Mouse (Mus musculus) forebrain, embryonic 12.5 days (tissue): Measurements from ENCODE around the gene Arl4c. TPM values are rescaled to one million over a fixed set of nuclear protein-coding genes. Genes with fewer than 3 reads are reported as not detected.
A peak's percentile ranks its signal among the peaks of the same experiment; 100 is the strongest.

Experiments used
- ATAC-seq: fragments of 200-750 bp; cut with Nextera tagmentation; 2 replicates; pipeline ENCODE4 v1.8.0; 2017; ENCODE audit warnings: moderate TSS enrichment; ENCODE audit not compliant: low FRiP score
- H3K27ac ChIP-seq: fragments of 300-500 bp; sonication (generic); 2 replicates; pipeline ENCODE4 v1.5.1; 2016; ENCODE audit warnings: mild to moderate bottlenecking
- H3K27me3 ChIP-seq: fragments of 300-500 bp; sonication (generic); 2 replicates; pipeline ENCODE4 v1.6.1; 2016; ENCODE audit warnings: mild to moderate bottlenecking
- H3K36me3 ChIP-seq: fragments of 300-500 bp; sonication (generic); replicated peaks from 2 replicates; pipeline ENCODE4 v1.6.1; 2016; ENCODE audit warnings: mild to moderate bottlenecking
- H3K4me1 ChIP-seq: fragments of 300-500 bp; sonication (generic); 2 replicates; pipeline ENCODE4 v1.6.1; 2016
- H3K4me2 ChIP-seq: fragments of 300-500 bp; sonication (generic); 2 replicates; pipeline ENCODE4 v1.6.1; 2016; ENCODE audit warnings: mild to moderate bottlenecking, moderate library complexity
- H3K4me3 ChIP-seq: fragments of 300-500 bp; sonication (generic); replicated peaks from 2 replicates; pipeline ENCODE4 v1.5.1; 2016; ENCODE audit warnings: mild to moderate bottlenecking
- H3K9ac ChIP-seq: fragments of 300-500 bp; sonication (generic); 2 replicates; pipeline ENCODE4 v1.6.1; 2016; ENCODE audit warnings: mild to moderate bottlenecking
- H3K9me3 ChIP-seq: fragments of 300-500 bp; sonication (generic); 2 replicates; pipeline ENCODE4 v1.6.1; 2016
- WGBS: fragments of 180-500 bp; shearing (Covaris S2); methylation state at CpG from one replicate; pipeline ENCODE4 v1.1.7; 2016; 5-methylcytosine and 5-hydroxymethylcytosine counted together
- polyA plus RNA-seq: library from polyadenylated mRNA; unstranded; fragments of >200 nt; fragmentation: Nextera tagmentation; extraction: Ambion mirVana; gene quantifications from 2 replicates; pipeline ENCODE4 v1.2.1, GENCODE M21; 2016

Arl4c gene
- polyA plus RNA-seq, 1 experiment from 2014 or later: 34.7 TPM

DNA sequence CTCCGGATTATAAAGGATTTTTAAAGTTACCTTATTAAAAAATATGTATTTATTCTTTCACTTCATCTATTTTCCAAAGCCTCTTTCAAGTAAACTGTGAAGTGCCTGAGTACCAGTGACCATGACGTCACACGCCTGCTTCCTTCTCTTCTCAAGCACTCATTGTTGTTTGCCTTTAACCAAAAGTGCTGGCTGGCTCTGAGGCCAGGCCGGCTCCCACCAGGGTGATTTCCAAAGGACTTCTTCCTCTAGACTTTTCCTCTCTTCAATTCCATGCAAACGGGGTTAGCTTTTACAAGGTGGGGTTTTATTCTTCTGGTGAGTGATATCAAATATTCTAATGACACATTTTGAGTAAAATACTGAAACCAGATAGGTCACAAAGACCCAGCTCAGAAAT, 2.6 kb downstream of the Arl4c start:
- peak overlapping the region; percentile 70 for H3K4me2 ChIP-seq
- no peak for ATAC-seq
- H3K4me1 ChIP-seq: peaks cover 21% of the 10 kb centered on the region
- H3K4me3 ChIP-seq: peak overlapping the region; percentile 95
- H3K27me3 ChIP-seq: peaks cover 13% of the 10 kb centered on the region
- H3K27ac ChIP-seq: peak overlapping the region; percentile 96
- H3K9ac ChIP-seq: peak overlapping the region; percentile 97
- no peaks in the 10 kb centered on the region for H3K9me3 ChIP-seq
- 5% methylated on average over 5 of the region's 5 CpGs for WGBS
- peaks cover 13% of the 10 kb centered on the region for H3K36me3 ChIP-seq

DNA sequence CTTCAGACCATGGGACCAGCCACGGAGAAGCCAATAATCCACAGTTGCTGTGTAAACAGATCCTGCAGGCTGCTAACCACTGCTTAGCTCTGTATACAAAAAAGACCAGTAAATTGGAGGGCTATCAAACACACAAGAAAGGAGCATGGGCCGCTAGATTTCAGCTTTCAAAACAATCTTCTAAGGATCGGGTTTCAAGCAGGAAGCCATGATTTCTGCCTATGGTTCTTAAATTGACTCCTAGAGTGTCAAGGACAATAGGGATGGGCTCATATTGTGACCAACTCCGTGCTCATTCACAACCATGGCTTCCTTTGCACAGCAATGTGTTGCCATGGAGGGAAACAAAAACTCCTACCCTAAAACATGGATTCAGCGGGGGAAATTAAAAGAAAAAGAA, 3.1 kb downstream of the Arl4c start:
- H3K4me1 ChIP-seq: peaks cover 21% of the 10 kb centered on the region
- peaks cover 13% of the 10 kb centered on the region for H3K36me3 ChIP-seq
- peak overlapping the region; percentile 75 for H3K27ac ChIP-seq
- H3K9me3 ChIP-seq: no peaks in the 10 kb centered on the region
- H3K4me3 ChIP-seq: peak overlapping the region; percentile 95
- H3K27me3 ChIP-seq: peaks cover 9% of the 10 kb centered on the region
- H3K9ac ChIP-seq: peak overlapping the region; percentile 97
- WGBS: 6% methylated on average over 5 of the region's 5 CpGs
- H3K4me2 ChIP-seq: peak overlapping the region; percentile 70
- no peak for ATAC-seq

DNA sequence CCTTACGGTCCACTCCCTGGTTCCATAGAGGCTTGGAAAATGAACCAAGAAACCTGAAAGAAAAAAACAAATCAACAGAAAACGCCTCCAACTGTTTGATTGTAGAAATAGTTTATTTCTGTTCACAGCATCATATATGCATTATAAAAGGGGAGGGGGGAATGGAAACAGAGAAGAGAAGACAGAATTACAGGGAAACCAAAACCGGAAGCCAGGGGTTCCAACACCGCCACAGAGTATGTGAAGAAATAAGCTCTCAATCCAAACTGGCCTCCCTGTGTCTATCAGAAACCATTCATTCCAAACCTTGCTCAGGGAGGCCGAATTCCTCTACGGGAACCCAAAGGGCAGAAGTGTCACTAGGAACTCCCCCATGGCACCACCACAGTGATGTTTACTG, 3.9 kb downstream of the Arl4c start:
- Histone ChIP-seq H3K9ac (no peak overlapping the region), H3K9me3 (no peaks in the 10 kb centered on the region), H3K36me3 (peaks cover 13% of the 10 kb centered on the region), H3K4me3 (peak overlapping the region; percentile 95), H3K27me3 (peaks cover 4% of the 10 kb centered on the region; the same call in 1 of the 2 replicates), H3K4me1 (peaks cover 21% of the 10 kb centered on the region), H3K4me2 (peak overlapping the region; percentile 70), H3K27ac (no peak overlapping the region)
- WGBS: 88% methylated on average over 6 of the region's 6 CpGs
- ATAC-seq: no peak

DNA sequence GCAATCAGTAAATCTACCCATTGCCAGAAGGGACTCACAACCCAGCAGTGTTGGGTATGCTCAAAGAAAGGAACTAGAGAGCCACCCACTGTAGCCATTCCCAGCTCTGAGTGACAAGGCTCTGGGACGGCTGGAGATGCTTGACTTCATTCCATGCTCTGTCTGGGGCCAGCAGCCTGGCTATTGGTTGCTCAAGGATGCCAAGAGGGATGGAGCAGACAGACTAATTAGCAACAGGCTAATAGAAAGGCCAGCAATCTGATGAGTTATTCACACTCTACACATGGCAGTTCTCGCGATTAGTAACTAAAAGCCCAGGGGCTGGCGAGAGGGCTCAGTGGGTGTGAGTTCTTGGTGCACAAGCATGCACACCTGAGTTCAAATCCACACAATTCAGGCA, 5.6 kb downstream of the Arl4c start:
- Histone ChIP-seq H3K4me2 (no peak overlapping the region), H3K4me3 (no peak overlapping the region), H3K27me3 (no peaks in the 10 kb centered on the region), H3K36me3 (peaks cover 13% of the 10 kb centered on the region), H3K9me3 (no peaks in the 10 kb centered on the region), H3K4me1 (peaks cover 17% of the 10 kb centered on the region), H3K27ac (no peak overlapping the region), H3K9ac (no peak overlapping the region)
- 53% methylated on average over 4 of the region's 4 CpGs for WGBS
- ATAC-seq: no peak

DNA sequence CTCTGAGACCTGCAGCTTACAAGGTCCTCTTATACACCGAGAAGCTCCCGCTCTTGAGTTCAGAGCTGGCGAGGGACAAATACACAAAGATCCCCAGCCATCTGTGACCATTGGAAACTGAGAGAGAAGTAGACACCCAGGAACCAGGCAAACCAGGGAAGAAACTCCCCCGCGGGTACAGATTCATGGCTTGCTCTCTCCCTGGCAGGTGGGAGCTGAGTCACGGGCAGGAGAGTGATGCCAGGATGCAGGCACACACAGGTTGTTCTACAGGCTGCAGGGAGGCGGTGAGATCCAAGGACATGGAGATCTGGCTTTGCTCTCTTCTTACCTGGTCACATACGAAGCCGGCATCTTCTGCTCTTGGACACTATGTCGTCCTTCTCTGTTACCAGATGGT, 7.7 kb downstream of the Arl4c start:
- H3K4me2 ChIP-seq: no peak overlapping the region
- H3K9ac ChIP-seq: no peak overlapping the region
- H3K27ac ChIP-seq: no peak overlapping the region
- H3K36me3 ChIP-seq: peaks cover 13% of the 10 kb centered on the region
- WGBS: 93% methylated on average over 10 of the region's 10 CpGs
- no peaks in the 10 kb centered on the region for H3K9me3 ChIP-seq
- peaks cover 17% of the 10 kb centered on the region for H3K4me1 ChIP-seq
- no peak for ATAC-seq
- no peak overlapping the region for H3K4me3 ChIP-seq
- H3K27me3 ChIP-seq: no peaks in the 10 kb centered on the region

DNA sequence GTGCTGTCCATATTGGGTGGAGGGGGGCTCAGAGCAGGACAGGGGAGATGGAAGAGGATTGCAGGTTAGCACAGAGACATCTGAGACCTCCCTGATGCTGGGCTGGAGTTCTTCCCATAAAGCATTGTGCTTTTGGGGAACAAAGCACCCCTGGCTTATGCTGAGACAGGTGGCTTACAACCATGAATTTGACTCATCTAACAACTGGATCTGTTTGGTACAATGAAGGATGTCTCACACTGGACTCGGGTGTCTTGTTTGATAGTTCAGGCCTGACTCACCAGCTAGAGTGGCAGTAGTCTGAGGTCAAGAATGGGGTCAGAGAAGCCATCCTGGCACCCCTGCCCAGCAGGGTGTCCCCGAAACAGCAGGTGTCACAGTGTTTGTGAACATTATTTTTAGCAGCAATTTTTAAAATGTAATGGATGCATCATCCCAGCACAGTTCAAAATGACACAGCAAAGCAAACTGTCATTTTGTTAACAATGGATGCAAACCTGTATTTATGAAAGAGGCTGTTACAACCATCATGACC, 9.7 kb downstream of the Arl4c start:
- 82% methylated on average over 2 of the region's 2 CpGs for WGBS
- Histone ChIP-seq H3K9ac (no peak overlapping the region), H3K27ac (no peak overlapping the region), H3K9me3 (no peaks in the 10 kb centered on the region), H3K36me3 (peaks cover 4% of the 10 kb centered on the region; the same call in 1 of the 2 replicates), H3K4me2 (no peak overlapping the region), H3K4me3 (no peak overlapping the region), H3K27me3 (no peaks in the 10 kb centered on the region), H3K4me1 (peaks cover under 1% of the 10 kb centered on the region; the same call in 1 of the 2 replicates)
- ATAC-seq: no peak

DNA sequence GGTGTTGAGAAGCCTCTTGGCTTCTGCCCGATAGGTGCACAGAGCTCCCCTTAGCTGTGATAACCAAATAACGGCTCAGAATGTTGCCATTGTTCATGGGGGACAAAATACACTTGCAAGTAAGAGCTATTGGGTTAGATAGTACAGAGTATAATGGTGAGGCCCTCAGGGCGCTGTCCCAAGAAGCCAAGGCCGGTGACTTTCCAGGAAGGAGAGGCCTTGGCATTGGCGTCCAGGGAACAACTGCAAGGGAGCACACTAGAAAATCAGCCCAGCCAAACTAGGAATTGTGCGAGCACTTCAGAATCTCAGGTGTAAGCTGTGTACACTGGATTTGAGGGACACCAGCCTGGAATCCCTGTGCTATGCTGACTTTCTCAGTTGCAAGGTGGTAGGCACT, 11.4 kb downstream of the Arl4c start:
- no peak for ATAC-seq
- Histone ChIP-seq H3K27me3 (no peaks in the 10 kb centered on the region), H3K9ac (no peak overlapping the region), H3K27ac (no peak overlapping the region), H3K4me3 (no peak overlapping the region), H3K4me2 (no peak overlapping the region), H3K4me1 (no peaks in the 10 kb centered on the region), H3K9me3 (no peaks in the 10 kb centered on the region), H3K36me3 (no peaks in the 10 kb centered on the region)
- WGBS: 91% methylated on average over 6 of the region's 6 CpGs

DNA sequence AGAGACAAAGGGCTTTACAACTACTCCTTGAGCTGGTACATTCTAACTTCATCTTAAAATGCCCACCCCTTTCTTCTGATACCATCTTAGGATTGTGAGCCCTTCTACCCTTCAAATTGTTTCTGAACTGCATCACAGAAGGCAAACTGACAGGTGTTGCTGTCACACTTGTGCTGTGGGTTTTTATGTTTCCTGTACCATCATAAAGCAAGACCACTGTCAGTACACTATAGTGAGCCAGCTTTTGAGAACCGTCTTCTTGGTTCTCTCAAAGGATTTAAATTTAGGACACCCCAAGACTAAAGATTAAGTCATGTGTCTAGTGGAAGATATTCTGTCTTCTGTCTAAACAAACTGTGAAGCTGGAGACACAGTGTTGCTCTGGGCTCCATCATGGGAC, 17.3 kb downstream of the Arl4c start:
- ATAC-seq: no peak
- H3K27ac ChIP-seq: no peak overlapping the region
- no peak overlapping the region for H3K4me2 ChIP-seq
- H3K4me1 ChIP-seq: peaks cover 2% of the 10 kb centered on the region; the same call in 1 of the 2 replicates
- no peak overlapping the region for H3K9ac ChIP-seq
- H3K9me3 ChIP-seq: no peaks in the 10 kb centered on the region
- no peaks in the 10 kb centered on the region for H3K27me3 ChIP-seq
- H3K36me3 ChIP-seq: no peaks in the 10 kb centered on the region
- no peak overlapping the region for H3K4me3 ChIP-seq
- WGBS: 89% methylated on average over 1 of the region's 1 CpGs

DNA sequence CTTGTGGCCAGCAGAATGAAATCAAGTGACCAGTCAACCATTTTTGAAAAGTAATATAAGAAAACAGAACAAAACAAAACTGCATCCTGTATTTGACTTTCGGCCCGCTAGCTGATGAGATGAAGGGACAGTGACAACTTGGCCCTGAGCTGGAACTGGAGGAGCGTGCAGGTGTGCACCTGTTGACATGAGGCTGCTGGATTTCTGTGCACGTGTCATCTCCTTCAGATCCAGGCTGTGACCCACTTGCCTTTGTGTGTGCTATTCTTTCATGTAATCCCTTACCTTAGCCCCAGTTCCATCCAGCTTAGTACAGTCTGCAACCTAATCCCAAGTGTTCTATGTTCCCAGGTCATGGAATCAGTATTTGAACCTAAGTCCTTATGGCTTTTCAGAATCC, 20.4 kb downstream of the Arl4c start:
- H3K9me3 ChIP-seq: no peaks in the 10 kb centered on the region
- H3K4me1 ChIP-seq: peaks cover 9% of the 10 kb centered on the region; the same call in 1 of the 2 replicates
- no peak overlapping the region for H3K4me3 ChIP-seq
- H3K27me3 ChIP-seq: no peaks in the 10 kb centered on the region
- H3K36me3 ChIP-seq: no peaks in the 10 kb centered on the region
- no peak overlapping the region for H3K9ac ChIP-seq
- H3K27ac ChIP-seq: no peak overlapping the region
- no peak overlapping the region for H3K4me2 ChIP-seq
- WGBS: 94% methylated on average over 4 of the region's 4 CpGs
- no peak for ATAC-seq

DNA sequence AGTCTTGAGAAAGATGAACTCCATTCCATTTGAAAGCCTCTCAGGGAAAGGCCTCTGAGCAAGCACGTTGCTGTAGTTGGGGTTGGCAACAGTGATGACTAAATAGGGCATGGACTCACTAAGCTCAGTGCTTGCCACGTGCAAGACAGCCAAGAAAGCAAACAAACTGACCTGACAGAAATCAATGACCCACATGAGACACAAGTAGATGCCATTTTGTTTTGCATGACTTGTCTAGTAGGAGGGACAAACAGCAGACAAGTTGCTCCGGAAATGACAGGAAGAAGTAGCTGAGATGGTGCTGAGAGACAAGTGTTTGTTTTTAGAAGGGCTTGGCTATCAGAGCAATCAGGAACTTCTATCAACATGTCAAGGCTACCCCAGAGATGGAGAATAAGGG, 21.2 kb downstream of the Arl4c start:
- H3K4me1 ChIP-seq: peaks cover 9% of the 10 kb centered on the region; the same call in 1 of the 2 replicates
- ATAC-seq: no peak
- H3K4me2 ChIP-seq: no peak overlapping the region
- H3K36me3 ChIP-seq: no peaks in the 10 kb centered on the region
- no peak overlapping the region for H3K4me3 ChIP-seq
- H3K9ac ChIP-seq: no peak overlapping the region
- H3K27ac ChIP-seq: no peak overlapping the region
- WGBS: 84% methylated on average over 3 of the region's 3 CpGs
- H3K9me3 ChIP-seq: no peaks in the 10 kb centered on the region
- no peaks in the 10 kb centered on the region for H3K27me3 ChIP-seq

DNA sequence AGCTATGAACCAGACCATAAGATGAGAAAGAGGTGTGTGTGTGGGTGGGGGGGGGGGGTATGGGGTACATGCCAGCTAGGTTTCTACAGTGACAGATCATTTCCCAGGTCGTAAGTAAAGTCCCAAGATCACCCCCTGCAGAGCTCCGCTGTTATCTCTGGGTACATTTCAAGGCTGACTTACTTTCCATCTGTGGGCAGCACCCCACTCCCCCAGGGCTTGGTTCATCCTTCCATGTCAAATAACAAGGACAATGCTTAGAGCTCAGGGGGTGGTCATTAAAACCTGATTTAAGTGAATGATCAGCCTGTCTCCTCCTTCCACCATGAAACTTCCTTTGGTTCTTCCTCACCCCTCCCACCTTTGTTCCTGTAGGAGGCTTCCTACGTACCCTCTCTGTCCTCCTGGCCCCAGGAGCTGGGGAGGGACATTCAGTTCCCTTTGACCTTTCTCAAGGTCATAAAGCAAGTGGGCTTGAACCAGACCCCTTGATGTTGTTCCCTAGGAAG, 23.7 kb downstream of the Arl4c start:
- Histone ChIP-seq H3K9ac (no peak overlapping the region), H3K4me1 (peaks cover 9% of the 10 kb centered on the region; the same call in 1 of the 2 replicates), H3K27me3 (no peaks in the 10 kb centered on the region), H3K9me3 (no peaks in the 10 kb centered on the region), H3K4me3 (no peak overlapping the region), H3K4me2 (no peak overlapping the region), H3K36me3 (no peaks in the 10 kb centered on the region), H3K27ac (no peak overlapping the region)
- ATAC-seq: no peak
- WGBS: 44% methylated on average over 3 of the region's 3 CpGs

DNA sequence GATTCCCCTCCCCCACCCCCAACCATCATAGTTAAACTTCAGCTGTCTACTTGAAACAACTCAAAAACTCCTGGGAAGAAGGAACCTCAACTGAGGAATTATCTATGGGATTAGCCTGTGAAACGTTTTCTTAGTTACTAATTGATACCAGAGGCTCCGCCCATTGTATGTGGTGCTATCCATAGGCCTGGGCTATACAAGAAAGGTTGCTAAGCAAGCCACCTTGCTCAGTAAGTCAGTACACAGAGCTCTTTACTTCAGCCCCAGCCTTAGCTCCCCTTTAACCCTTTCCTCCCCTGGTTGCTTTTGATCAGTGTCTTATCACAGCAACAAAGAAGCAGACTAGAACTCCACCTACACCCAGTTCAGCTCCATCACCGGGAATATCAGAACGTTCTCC, 31.2 kb downstream of the Arl4c start:
- Histone ChIP-seq H3K27ac (no peak overlapping the region), H3K27me3 (peaks cover 22% of the 10 kb centered on the region; the same call in 1 of the 2 replicates), H3K36me3 (no peaks in the 10 kb centered on the region), H3K9ac (no peak overlapping the region), H3K4me3 (no peak overlapping the region), H3K9me3 (no peaks in the 10 kb centered on the region), H3K4me1 (peaks cover 48% of the 10 kb centered on the region), H3K4me2 (no peak overlapping the region)
- WGBS: 22% methylated on average over 4 of the region's 4 CpGs
- no peak for ATAC-seq
